Mouse (Mus musculus) intestine, embryonic 16.5 days (tissue): Measurements from ENCODE around the gene Rpl7a. TPM values are rescaled to one million over a fixed set of nuclear protein-coding genes. Genes with fewer than 3 reads are reported as not detected.

Experiments
- ATAC-seq: fragments of 200-750 bp; cut with Nextera tagmentation; 2 replicates; pipeline ENCODE4 v1.8.0; 2017; ENCODE audit warnings: moderate TSS enrichment, moderate library complexity
- H3K27ac ChIP-seq: fragments of 300-500 bp; sonication (generic); 2 replicates; pipeline ENCODE4 v1.5.1; 2014; ENCODE audit warnings: mild to moderate bottlenecking, low read length
- H3K27me3 ChIP-seq: fragments of 300-500 bp; sonication (generic); replicated peaks from 2 replicates; pipeline ENCODE4 v1.6.1; 2014; ENCODE audit warnings: low read length, control low read depth, mixed read lengths; ENCODE audit not compliant: control insufficient read depth, insufficient read depth
- H3K36me3 ChIP-seq: fragments of 300-500 bp; sonication (generic); 2 replicates; pipeline ENCODE4 v1.6.1; 2014; ENCODE audit warnings: low read length, control low read depth; ENCODE audit not compliant: control insufficient read depth, insufficient read depth
- H3K4me1 ChIP-seq: fragments of 300-500 bp; sonication (generic); 2 replicates; pipeline ENCODE4 v1.6.1; 2014; ENCODE audit warnings: low read length, control low read depth, mixed read lengths; ENCODE audit not compliant: control insufficient read depth, insufficient read depth
- H3K4me2 ChIP-seq: fragments of 300-500 bp; sonication (generic); 2 replicates; pipeline ENCODE4 v1.6.1; 2014; ENCODE audit warnings: low read depth, low read length, control low read depth
- H3K4me3 ChIP-seq: fragments of 300-500 bp; sonication (generic); 2 replicates; pipeline ENCODE4 v1.5.1; 2014; ENCODE audit warnings: mild to moderate bottlenecking, low read length
- H3K9ac ChIP-seq: fragments of 300-500 bp; sonication (generic); 2 replicates; pipeline ENCODE4 v1.6.1; 2014; ENCODE audit warnings: low read depth, low read length
- H3K9me3 ChIP-seq: fragments of 300-500 bp; sonication (generic); 2 replicates; pipeline ENCODE4 v1.6.1; 2016; ENCODE audit warnings: low read length, control low read depth; ENCODE audit not compliant: control insufficient read depth
- WGBS: fragments of 180-500 bp; shearing (Covaris S2); extraction: QIAGEN DNeasy Blood & Tissue Kit; methylation state at CpG from one replicate; pipeline ENCODE4 v1.1.7; 2014; 5-methylcytosine and 5-hydroxymethylcytosine counted together
- polyA plus RNA-seq: library from polyadenylated mRNA; unstranded; fragments of >200 nt; fragmentation: Nextera tagmentation; extraction: Ambion mirVana; gene quantifications from 2 replicates; pipeline ENCODE4 v1.2.1, GENCODE M21; 2015

Gene Rpl7a
- polyA plus RNA-seq, 1 experiment from 2014 or later, result 620 TPM

DNA sequence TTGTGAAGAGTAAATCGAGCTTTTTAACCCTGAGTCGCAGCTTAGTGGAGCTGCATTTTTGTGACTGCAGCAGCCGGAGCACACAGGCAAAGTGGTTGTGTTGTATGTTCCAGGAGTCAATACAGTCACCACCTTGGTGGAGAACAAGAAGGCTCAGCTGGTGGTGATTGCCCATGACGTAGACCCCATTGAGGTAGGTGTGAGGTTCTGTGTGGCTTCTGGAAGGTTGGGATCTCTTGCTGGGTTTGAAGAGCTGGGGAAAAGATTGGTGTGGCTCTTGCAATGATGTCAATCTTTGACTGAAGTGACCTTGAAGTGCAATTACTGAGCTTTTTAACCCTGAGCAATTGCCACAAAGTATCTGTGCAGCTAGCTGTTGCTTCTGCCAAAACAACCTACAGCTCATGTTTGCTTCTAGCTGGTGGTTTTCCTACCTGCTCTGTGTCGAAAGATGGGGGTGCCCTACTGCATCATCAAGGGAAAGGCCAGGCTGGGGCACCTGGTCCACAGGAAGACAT is 1.7 kb downstream of the Rpl7a start:
- peaks cover 25% of the 10 kb centered on the region for H3K36me3 ChIP-seq
- peak overlapping the region; percentile 80 for H3K9ac ChIP-seq
- no peaks in the 10 kb centered on the region for H3K27me3 ChIP-seq
- H3K27ac ChIP-seq, result peak overlapping the region; percentile 34
- ATAC-seq, result no peak
- peak overlapping the region; percentile 77 for H3K4me2 ChIP-seq
- H3K9me3 ChIP-seq, result no peaks in the 10 kb centered on the region
- 61% methylated on average over 5 of the region's 5 CpGs for WGBS
- peaks cover 37% of the 10 kb centered on the region for H3K4me1 ChIP-seq
- H3K4me3 ChIP-seq, result peak overlapping the region; percentile 91

DNA sequence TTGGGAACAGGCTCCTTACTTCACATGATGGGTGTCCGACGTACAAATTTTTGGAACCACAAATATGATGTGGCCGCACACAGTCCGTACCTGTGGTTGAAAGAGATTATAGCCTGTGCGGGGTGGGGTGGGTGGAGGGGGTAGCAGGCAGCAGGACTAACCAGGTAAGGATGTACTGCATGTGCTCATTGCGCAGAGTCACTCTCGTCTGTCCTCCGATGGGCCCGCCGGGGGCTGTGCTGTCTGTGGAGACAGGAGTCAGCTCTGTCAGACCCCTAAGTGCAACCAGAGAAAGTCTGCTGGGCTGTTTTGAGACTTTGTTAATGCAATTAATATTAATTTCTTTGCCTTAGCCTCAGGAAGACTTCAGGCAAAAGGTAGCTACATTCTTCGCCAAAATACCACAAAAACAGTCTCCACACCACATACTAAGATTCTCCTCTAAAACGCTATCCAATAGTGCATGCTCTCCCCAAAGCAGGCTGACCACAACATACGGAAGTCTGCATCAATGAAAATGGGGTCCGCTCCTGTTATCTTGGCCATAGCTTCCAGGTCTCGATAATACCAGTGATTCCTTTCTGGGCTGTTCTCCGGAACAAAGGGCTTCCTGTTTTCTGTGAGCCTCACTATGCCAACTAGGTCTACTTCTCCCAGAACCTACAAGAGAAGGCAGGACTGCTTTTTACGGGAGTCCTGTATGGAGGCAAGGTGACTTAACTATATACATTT is 3.0 kb downstream of the Rpl7a start:
- H3K4me2 ChIP-seq, result no peak overlapping the region
- no peaks in the 10 kb centered on the region for H3K27me3 ChIP-seq
- H3K36me3 ChIP-seq, result peaks cover 18% of the 10 kb centered on the region
- no peak overlapping the region for H3K4me3 ChIP-seq
- no peak overlapping the region for H3K27ac ChIP-seq
- 76% methylated on average over 17 of the region's 17 CpGs for WGBS
- ATAC-seq, result no peak
- H3K4me1 ChIP-seq, result peaks cover 43% of the 10 kb centered on the region
- no peak overlapping the region for H3K9ac ChIP-seq
- H3K9me3 ChIP-seq, result no peaks in the 10 kb centered on the region

DNA sequence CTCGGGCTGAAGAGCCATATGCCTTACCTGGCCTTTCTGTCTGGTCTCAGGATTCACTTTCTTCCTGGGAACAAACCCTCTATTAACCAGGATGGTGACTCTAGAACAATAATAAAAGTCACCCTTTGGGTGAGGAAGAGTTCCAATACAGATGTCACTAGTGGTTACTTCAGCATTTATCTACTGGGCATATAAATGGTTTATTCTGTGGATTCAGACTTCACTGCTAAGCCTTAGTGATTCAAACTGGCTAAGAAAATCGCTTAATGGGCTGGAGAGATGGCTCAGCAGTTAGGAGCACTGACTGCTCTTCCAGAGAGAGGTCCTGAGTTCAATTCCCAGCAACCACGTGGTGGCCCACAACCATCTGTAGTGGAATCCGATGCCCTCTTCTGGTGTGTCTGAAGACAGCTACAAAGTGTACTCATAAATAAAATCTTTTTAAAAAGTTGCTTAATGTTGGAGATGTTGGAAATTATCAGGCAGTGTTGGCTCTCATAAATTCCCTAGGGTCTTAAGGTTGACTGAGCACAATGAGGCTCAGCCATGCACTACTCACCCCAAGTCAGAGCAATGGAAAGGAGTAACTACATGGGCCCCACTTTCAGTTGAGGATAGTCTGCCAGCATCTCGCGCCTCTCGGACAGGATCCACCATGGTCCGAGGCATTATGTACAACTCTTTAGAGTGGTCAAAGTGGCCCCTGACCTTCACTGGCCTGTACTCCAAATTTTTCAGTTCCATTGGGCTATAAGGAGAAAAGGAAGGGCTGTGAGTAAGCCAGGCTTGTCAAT is 3.8 kb downstream of the Rpl7a start:
- Histone ChIP-seq H3K4me1 (peaks cover 36% of the 10 kb centered on the region), H3K4me3 (0 out of 2 replicates have a peak overlapping the region, but pooled peaks have one; percentile 89), H3K27ac (no peak overlapping the region), H3K27me3 (no peaks in the 10 kb centered on the region), H3K4me2 (0 out of 2 replicates have a peak overlapping the region, but pooled peaks have one; percentile 92), H3K36me3 (peaks cover 21% of the 10 kb centered on the region), H3K9ac (peak overlapping the region; percentile 89; the same call in 1 of the 2 replicates), H3K9me3 (no peaks in the 10 kb centered on the region)
- 55% methylated on average over 8 of the region's 8 CpGs for WGBS
- ATAC-seq, result no peak

DNA sequence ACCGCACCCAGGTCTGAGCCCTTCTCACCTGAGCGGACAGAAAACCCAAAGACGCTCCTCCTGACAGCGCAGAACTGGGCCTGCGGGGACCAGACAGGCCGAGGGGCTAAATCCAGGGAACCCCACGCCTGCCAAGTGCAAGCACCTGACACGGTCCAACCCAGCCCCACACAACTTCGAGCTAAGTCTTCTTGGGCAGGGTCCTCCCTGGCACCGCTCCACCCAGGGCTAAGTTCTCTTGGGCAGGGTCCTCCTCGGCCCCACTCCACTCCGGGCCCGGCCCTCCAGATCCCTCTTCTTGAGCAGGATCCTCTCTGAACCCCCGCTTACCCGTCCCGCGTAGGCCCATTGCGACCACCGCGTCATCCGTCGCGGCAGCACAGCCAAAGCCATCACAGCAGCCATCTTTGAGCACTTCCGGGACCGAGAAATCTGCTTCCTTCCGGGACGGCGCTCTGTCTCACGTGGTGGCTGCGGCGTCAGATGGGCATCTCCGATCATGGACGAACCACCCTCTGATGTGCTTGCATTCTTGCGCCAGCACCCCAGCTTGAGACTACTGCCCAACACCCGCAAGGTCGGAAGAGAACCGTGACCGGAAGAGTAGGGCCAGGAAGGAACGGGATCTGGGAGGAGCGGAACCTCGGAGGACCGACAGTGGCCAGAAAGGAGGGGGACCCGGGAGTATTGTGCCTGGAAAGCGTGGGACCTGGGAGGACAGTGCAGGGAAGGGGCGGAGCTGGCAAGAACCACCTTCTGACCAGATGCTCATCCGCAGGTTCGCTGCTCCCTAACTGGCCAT is 5.6 kb downstream of the Rpl7a start, which contains the start of the genes Surf2 and Surf1:
Gene Surf2 (plus strand): TSS at position 441 of the 802 bp plus-strand sequence.
Gene Surf1 (minus strand): TSS at position 604 of the 802 bp plus-strand sequence.
- Histone ChIP-seq H3K36me3 (peaks cover 34% of the 10 kb centered on the region), H3K4me2 (peak within 1 kb of the TSS; percentile 92), H3K9ac (peak within 1 kb of the TSS; percentile 89), H3K4me1 (peaks cover 36% of the 10 kb centered on the region), H3K4me3 (peak within 1 kb of the TSS; percentile 89), H3K27ac (peak within 1 kb of the TSS; percentile 88), H3K9me3 (no peaks in the 10 kb centered on the region), H3K27me3 (no peaks in the 10 kb centered on the region)
- peak; percentile 79 for ATAC-seq
- WGBS, result under 1% methylated on average over 47 of the region's 47 CpGs

DNA sequence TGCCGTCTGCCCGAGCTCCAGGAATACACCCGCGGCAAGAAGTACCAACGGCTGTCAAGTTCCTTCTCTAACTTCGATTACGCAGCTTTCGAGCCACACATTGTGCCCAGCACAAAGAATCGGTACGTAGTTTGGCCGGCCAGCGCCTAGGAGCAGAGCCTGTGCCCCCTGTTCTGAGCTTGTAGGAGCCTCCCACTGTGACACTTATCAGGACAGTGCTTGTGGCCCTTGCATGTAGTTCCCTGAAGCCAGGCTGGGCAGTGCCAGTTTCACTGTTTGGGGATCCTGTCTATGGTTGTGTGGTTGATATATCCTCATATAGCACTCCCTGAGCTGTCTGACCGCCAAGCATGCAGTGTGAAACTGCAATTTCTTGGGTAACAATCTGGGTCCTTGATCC is 6.2 kb downstream of the Rpl7a start:
- 1% methylated on average over 13 of the region's 13 CpGs for WGBS

DNA sequence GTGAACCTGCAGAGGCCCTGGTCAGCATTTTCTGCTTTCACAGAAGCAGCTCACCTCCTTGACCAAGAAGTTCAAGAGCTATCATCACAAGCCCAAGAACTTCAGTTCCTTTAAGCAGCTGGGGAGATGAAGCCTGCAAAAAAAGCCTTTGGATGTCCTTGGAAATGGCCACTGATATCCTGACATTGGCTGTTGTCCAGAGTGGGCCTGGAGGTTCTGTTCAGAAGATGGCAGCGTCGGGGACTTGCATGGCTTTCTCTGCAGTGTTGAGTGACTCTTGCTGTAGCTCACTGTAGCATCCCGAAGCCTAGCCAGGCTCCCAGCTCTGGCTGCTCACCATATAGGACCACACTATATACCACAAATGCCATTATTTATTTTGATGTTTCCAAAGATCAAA is 9.1 kb downstream of the Rpl7a start:
- Histone ChIP-seq H3K27me3 (no peaks in the 10 kb centered on the region), H3K27ac (no peak overlapping the region), H3K36me3 (peaks cover 25% of the 10 kb centered on the region), H3K9ac (no peak overlapping the region), H3K9me3 (no peaks in the 10 kb centered on the region), H3K4me2 (no peak overlapping the region), H3K4me3 (no peak overlapping the region), H3K4me1 (peaks cover 27% of the 10 kb centered on the region)
- WGBS, result 81% methylated on average over 3 of the region's 3 CpGs
- ATAC-seq, result no peak

More for the DNA sequence above, 6.2 kb downstream of the Rpl7a start:
- peak overlapping the region; percentile 89 for H3K4me3 ChIP-seq
- H3K27me3 ChIP-seq, result no peaks in the 10 kb centered on the region
- H3K9ac ChIP-seq, result peak overlapping the region; percentile 89
- H3K27ac ChIP-seq, result peak overlapping the region; percentile 88
- ATAC-seq, result peak; percentile 8
- H3K36me3 ChIP-seq, result peaks cover 36% of the 10 kb centered on the region
- H3K4me1 ChIP-seq, result peaks cover 36% of the 10 kb centered on the region
- H3K9me3 ChIP-seq, result no peaks in the 10 kb centered on the region
- peak overlapping the region; percentile 92 for H3K4me2 ChIP-seq

DNA sequence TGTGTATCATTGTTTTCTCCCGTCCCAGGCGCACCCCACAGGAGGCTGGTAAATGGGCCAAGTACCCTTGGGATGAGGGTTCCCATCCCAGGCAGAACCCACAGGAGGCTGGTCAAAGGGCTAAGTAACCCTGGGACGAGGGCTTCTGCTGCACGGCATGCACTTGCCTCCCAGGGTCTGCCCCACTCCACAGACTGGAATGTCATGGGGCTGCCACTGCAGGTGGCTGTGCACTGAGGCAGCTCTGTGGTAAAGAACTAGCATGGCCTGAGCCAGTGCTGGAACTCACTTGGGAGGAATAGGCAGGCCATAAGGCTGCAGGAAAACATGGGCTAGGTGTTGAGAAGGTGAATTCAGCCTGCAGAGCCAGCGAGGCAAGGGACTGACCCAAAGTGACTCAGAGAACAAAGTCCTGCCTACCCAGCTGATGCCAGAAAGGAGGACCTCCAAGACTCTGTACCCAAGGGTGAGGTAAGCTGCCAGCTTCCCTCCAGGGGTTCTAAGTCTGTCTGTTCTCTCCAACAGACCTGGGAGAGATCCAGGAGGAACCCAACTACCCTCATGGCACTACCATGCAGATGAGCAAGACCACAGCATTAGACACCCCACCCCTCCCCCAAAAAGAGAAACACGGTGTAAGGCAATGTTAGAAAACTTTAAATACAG is 9.8 kb downstream of the Rpl7a start:
- H3K27ac ChIP-seq, result no peak overlapping the region

DNA sequence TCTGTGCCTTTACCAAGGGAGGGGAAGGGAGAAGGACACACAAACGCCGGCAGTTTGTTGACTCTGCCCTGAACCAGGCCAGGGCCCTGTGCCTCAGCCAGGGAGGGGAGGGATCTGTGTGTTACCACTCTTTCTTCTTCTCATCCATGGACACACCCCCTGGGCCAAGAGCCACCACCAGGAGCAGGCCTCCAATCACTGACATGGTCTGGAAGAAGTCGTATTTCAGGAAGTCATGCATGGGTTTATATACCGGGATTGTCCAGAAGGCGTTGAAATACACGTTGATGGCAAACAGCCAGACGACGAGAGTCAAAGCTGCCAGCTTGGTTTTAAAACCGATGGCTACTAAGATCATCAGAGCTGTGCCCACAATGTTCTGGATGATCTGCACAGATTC is 11.2 kb downstream of the Rpl7a start:
- Histone ChIP-seq H3K9me3 (no peaks in the 10 kb centered on the region), H3K4me3 (no peak overlapping the region), H3K9ac (no peak overlapping the region), H3K27ac (no peak overlapping the region), H3K4me2 (no peak overlapping the region), H3K36me3 (peaks cover 34% of the 10 kb centered on the region), H3K27me3 (no peaks in the 10 kb centered on the region), H3K4me1 (peaks cover 16% of the 10 kb centered on the region)
- ATAC-seq, result no peak; the same call in 1 of the 2 replicates
- WGBS, result 67% methylated on average over 9 of the region's 9 CpGs

More for the DNA sequence above, 9.8 kb downstream of the Rpl7a start:
- Histone ChIP-seq H3K4me3 (no peak overlapping the region), H3K4me2 (no peak overlapping the region), H3K9ac (no peak overlapping the region), H3K36me3 (peaks cover 25% of the 10 kb centered on the region), H3K4me1 (peaks cover 21% of the 10 kb centered on the region), H3K9me3 (no peaks in the 10 kb centered on the region), H3K27me3 (no peaks in the 10 kb centered on the region)
- ATAC-seq, result no peak
- WGBS, result 81% methylated on average over 6 of the region's 6 CpGs
